Mouse (Mus musculus): ENCODE results near the gene Rnpepl1.

DNA sequence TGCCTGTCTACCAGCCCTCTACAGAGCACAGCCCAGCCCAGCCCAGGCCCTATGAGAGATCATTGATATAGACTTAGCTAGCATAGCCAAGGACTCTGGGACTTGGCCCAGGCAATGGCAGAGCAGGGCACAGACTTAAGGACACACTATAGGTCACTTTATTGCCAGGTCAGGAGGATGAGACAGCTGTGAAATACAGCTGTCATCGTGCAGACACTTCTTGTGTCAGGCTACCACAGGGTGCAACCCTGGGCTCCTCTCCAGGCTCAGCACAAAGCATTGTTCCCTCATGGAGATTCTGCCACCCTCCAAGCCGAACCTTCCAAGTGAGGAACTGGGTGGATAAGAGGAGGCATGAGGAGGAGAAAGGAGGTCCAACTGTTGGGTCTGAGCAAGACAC, 40.6 kb upstream of the Rnpepl1 start:
- TF ChIP-seq MEF2A (IDR thresholded peaks at IDR 0.05; ENCODE audit: borderline replicate concordance, low read depth, low read length) (no peak), CTCF (conservative IDR thresholded peaks at IDR 0.05 in 1 of 2, IDR thresholded peaks at IDR 0.05 in 1 of 2; ENCODE audit: low read depth in 2 of 2, low read length in 2 of 2) (no peak), EP300 (IDR thresholded peaks at IDR 0.05; ENCODE audit: low read length) (no peak), MAX (IDR thresholded peaks at IDR 0.05; ENCODE audit: low read length) (no peak), NRF1 (IDR thresholded peaks at IDR 0.05; ENCODE audit: low read depth, low read length) (no peak), BHLHE40 (IDR thresholded peaks at IDR 0.05; ENCODE audit: low read depth, low read length) (no peak)
